Mouse (Mus musculus) right cerebral cortex, adult 18-20 months (tissue): ENCODE results near the gene Flot2.
"Not testable (repeated sequence)": the region's sequence is repeated elsewhere in the genome, so short reads cannot be mapped to it uniquely, and the experiment has no call there.

ENCODE experiments used
- DNase-seq: peaks from one replicate; pipeline ENCODE4 v3.0.0; 2022; ENCODE audit warnings: mixed read lengths

Flot2 gene

GRCm38 (mm10) chr11:78037831-78038752 is at the start of gene Flot2:
Gene Flot2 (plus strand): TSS chr11:78037931.
- peak; percentile 39 for DNase-seq

DNA sequence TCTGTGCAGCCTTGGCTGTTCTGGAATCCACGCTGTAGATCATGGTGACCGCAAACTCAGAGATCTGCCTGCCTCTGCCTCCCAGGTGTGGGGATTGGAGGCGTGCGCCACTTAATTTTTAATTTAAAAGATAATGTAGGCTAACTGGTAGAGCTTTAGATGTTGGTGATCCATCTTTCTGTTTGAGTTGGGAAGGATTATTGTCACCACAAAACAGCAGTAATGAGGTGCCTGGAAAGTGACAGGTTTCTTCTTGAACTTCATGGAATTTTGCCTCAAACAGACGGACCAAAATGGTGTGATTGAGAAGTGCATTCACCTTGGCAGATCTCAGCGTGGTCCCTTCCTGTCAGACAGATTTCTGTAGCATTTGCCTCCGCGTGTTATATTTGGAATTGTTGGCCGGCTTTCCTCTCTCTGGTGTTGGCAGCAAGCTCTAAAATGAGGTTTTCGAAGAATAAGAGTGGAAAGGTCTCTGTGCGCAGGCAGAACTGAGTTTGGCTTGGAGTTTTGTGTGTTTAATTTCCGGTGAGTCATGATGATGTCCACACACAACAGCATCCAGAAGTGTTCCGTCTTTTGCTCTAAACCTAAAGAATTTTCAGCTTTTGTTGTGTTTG is 48.5 kb upstream of the Flot2 start:
- DNase-seq = peak; percentile 49

- DNase-seq = no peak
Observed at GRCm38 (mm10) chr11:77995556-77995955, 42.2 kb upstream of the Flot2 start.

GRCm38 (mm10) chr11:78006446-78006845 is 31.3 kb upstream of the Flot2 start:
- no peak for DNase-seq

- peak; percentile 58 for DNase-seq
Observed at GRCm38 (mm10) chr11:78019676-78020075, 18.1 kb upstream of the Flot2 start.

GRCm38 (mm10) chr11:78023607-78024006 is 14.1 kb upstream of the Flot2 start:
- no peak for DNase-seq

DNA sequence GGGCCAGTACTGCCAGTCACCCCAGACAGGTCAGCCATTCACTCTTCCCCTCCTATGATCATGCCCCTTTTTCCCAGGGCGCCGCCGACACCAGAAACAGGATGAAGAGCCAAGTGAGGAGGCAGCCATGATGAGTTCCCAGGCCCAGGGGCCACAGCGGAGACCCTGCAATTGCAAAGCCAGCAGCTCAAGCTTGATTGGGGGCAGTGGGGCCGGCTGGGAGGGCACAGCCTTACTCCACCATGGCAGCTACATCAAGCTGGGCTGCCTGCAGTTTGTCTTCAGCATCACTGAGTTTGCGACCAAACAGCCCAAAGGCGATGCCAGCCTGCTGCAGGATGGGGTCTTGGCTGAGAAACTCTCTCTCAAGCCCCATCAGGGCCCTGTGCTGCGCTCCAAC is 8.5 kb upstream of the Flot2 start:
- no peak for DNase-seq

DNA sequence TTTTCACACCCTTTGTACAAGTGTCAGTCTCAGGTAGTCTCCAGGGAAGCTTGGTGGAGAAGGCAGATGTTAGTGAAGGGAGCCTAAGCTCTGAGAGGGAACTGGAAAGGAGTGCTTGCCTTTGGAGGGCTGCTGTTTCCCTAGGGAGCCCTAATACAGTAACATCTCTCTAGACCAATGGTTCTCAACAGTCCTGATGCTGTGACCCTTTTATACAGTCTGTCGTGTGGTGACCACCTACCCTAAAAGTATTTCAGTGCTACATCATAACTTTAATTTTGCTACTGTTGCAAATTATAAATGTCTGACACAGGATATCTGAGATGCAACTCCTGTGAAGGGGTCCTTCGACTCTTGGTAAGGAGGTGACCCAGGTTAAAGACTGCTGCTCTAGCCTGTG is 7.1 kb upstream of the Flot2 start:
- DNase-seq = no peak

GRCm38 (mm10) chr11:78031389-78031788 is 6.3 kb upstream of the Flot2 start:
- DNase-seq = no peak

- DNase-seq = peak; percentile 92
Observed at GRCm38 (mm10) chr11:78031947-78032808, 5.6 kb upstream of the Flot2 start, which contains the start of gene Dhrs13. Gene Dhrs13 (plus strand): TSS chr11:78032280.

- no peak for DNase-seq
Observed at GRCm38 (mm10) chr11:78032809-78033195, 4.9 kb upstream of the Flot2 start.

DNA sequence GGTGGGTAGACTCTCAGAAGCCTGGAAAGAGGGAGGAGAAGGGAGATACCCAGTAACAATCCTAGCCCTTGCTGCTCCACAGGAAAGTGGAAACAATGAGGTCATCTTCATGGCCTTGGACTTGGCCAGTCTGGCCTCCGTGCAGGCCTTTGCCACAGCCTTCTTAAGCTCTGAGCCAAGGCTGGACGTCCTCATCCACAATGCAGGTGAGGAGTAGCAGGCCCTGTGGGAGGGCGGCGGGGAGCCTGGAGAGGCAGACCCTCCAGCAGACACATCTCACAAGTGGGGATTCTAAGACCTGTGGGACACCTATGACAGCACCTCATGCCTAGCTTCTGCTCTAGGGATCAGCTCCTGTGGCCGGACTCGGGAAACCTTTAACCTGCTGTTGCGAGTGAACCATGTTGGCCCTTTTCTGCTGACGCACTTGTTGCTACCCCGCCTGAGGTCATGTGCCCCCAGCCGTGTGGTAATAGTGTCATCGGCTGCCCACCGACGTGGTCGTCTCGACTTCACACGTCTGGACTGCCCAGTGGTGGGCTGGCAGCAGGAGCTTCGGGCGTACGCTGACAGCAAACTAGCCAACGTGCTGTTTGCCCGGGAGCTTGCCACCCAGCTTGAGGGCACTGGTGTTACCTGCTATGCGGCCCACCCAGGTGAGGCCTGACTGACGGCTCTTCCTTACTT is 3.7 kb upstream of the Flot2 start:
- no peak for DNase-seq

DNA sequence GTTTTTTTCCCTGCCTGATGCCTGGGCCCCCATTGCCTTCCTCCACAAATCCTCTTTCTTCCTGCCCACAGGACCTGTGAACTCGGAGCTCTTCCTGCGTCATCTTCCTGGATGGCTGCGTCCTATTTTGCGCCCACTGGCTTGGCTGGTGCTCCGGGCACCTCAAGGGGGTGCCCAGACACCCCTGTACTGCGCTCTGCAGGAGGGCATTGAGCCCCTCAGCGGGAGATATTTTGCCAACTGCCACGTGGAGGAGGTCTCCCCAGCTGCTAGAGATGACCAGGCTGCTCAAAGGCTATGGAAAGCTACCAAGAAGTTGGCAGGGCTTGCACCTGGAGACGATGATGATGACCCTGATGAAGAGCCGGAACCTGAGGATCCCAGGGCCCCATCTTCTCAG is 940 bp upstream of the Flot2 start:
- no peak for DNase-seq

DNA sequence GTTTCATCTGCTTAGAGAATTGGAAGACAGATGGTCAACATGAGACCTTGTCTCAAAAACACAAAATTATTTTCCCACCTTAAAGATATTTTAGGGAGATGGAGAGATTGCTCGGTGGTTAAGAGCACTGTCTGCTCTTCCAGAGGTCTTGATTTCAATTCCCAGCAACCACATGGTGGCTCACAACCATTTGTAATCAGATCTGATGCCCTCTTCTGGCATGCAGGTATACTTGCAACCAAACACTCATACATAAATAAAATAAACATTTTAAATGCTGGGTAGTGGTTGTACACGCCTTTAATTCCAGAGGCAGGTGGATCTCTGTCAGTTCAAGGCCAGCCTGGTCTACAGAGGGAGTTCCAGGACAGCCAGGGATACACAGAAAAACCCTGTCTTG is 3.1 kb downstream of the Flot2 start:
- no peak for DNase-seq

GRCm38 (mm10) chr11:78042290-78042870 is 4.6 kb downstream of the Flot2 start:
- DNase-seq = not testable (repeated sequence)

DNA sequence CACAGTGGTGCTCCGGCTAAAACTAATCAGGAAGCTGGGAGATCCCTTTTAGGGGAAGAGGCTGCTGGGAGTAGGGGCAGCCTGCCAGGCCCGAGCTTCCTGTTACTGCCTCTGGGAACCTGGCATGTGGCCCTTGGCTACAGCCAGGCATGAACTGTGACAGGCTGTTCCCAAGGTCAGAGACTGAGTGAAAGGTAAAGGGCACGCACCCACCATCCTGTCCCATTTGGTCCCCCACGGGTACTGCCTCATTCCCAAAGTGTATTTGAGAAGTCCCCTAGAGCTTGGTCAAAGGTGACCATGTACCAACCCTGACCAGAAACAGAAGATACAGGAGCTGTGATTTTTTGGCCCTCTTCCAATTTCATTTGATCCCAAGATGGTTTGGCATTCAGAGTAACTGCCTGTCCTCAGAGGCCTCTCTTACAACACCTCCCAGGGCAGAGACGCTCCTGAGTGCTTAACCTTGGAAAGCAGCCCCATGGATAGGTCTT is 7.1 kb downstream of the Flot2 start:
- DNase-seq = peak; percentile 45

DNA sequence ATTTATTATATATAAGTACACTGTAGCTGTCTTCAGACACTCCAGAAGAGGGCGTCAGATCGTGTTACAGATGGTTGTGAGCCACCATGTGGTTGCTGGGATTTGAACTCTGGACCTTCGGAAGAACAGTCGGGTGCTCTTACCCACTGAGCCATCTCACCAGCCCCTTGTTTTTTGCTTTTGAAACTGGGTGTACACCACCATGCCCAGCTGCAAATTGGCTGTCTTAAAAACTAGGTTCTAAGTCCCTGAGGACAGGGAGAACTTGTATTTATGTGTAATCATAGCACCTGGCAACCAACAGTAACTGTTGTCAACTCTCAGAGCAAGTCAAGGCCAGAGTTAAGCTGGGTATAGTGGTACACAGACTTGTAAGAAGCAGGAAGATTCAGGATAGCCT is 10.9 kb downstream of the Flot2 start:
- DNase-seq = not testable (repeated sequence)

- no peak for DNase-seq
Observed at GRCm38 (mm10) chr11:78053078-78053477, 15.3 kb downstream of the Flot2 start.

GRCm38 (mm10) chr11:78056946-78057345 is 19.2 kb downstream of the Flot2 start:
- no peak for DNase-seq

- DNase-seq = peak; percentile 53
Observed at GRCm38 (mm10) chr11:78059833-78060757, 22.4 kb downstream of the Flot2 start.

- no peak for DNase-seq
Observed at GRCm38 (mm10) chr11:78062563-78062962, 24.8 kb downstream of the Flot2 start.
